Mouse (Mus musculus) kidney, postnatal 36 days (tissue): ENCODE measurements around the gene Itgam.
"Not testable (repeated sequence)": the region's sequence is repeated elsewhere in the genome, so short reads cannot be mapped to it uniquely, and the experiment has no call there.

Experiments
- DNase-seq, 2 experiments: peaks; one replicate each; pipeline ENCODE4 v3.0.0; 2021 to 2022; ENCODE audit warnings: mixed read lengths in 2 of 2

Itgam gene

DNA sequence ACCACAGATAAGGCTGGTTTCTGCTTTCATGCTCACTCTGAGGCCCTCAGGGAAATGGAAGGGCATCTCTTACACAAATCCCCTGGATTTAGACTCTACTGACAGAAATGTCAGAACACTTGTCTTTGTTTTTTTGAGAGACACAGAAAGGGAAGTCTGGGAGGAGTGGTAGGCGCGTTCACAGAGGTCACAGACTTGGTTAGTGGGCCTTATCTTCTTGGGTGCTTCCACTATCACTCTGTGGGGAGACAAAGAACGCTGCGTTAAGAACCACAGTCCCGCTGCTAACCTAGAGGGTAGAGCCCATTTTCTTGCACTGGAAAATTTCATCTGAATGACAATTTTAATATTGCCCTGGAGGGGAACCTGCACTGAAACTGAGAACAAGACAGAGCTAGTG is 69.7 kb downstream of the Itgam start:
- DNase-seq = no peak

DNA sequence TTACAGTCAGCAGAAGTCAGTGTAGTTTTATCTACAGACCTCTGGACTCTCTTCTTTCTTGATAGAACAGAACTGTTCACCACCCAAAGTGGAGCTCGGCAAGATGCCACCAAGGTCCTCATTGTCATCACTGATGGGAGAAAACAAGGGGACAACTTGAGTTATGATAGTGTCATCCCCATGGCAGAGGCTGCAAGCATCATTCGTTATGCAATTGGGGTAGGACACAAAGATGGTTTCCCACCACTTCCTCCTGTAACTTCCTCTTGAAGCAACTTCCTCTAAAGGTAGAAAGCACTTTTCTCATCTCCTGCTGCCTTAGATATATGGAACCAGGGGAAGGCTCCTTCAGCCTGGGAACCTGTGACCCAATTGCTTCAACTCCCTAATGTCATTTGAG is 71.2 kb downstream of the Itgam start:
- no peak for DNase-seq

- no peak for DNase-seq
Observed at GRCm38 (mm10) chr7:128136927-128137326, 74.5 kb downstream of the Itgam start.

- no peak for DNase-seq
Observed at GRCm38 (mm10) chr7:128139611-128140010, 77.2 kb downstream of the Itgam start.

DNA sequence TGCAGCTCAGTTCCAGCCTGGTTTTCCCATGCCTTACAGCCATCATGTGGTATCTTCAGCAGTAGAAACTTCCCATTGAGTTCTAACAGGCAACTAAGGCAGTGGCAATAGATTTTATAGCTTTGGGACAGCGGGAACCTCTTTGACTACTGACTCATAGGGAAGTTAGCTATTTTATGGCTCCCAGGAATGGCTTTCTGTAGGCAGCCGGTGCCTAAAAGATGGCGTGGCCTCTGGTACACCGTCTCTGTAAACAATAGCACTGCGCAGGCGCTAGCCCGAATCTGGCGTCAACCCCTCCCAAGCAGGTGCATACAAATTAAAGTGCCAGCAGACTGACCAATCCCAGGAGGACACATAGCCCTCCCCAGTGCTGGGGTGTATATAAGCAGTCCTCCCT is 88.5 kb downstream of the Itgam start:
- DNase-seq = no peak

- no peak for DNase-seq
Observed at GRCm38 (mm10) chr7:128154076-128154475, 91.6 kb downstream of the Itgam start, which contains the start of gene Itgad. TSS of gene Itgad (plus strand) at chr7:128154376.

DNA sequence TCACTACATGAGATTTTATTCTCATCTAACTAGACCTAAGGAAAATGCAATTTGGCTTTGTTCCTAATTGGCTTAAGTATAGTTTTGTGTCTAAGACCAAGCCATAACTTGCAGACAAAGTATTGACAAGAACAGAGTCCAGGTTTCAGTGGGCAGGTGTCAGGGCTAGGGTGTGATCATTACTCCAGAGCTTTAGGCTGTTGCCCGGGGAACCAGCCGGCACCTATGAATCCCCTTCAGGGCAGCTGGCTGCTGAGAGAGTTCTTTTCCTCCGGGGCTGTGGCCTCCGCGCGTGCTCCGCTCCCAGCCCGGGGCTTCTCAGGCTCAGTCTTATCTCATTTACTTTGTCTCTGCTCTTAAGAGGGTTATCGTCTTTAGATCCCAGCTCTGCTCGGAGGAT is 92.5 kb downstream of the Itgam start:
- DNase-seq = no peak

GRCm38 (mm10) chr7:128158688-128159354 is 96.4 kb downstream of the Itgam start:
- not testable (repeated sequence) for DNase-seq

DNA sequence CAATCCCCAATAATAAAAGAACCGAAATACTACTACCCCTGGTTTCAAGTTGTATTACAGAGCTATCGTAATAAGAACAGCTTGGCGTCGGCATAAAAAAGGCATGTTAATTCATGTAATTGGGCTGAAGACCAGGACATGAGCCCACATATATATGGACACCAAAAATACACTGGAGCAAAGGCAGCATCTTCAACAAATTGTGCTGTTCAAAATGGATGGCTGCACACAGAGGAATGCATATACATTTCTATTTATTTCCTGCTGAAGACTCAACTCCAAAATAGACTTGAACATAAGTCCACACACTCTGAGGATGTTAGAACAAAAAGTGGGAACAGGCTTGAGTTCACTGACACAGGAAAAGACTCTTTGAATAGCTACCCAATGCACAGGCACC is 101.6 kb downstream of the Itgam start:
- DNase-seq = no peak

DNA sequence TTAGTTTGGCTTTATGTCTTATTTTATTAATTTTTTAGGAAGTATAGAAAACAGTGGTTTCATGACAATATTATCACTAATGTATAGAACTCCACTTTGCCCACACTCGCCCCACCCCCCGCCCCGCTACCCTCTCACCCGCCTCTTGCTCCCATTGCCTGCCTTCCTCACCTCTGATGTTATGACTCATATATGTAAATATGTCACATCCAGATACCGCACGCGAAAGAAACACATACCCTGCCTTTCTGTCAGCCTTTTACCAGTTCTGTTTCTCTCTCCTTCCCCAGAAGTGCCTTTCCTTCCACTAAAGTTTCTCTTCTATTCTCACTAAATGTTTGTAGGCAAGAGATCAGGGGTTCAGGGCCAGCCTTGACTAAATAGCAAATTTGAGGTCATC is 104.0 kb downstream of the Itgam start:
- DNase-seq = no peak
